Mouse (Mus musculus) myocyte (in vitro differentiated cells): ENCODE results near the gene Socs1. TPM values are rescaled to one million over a fixed set of nuclear protein-coding genes. Genes with fewer than 3 reads are reported as not detected.

Experiments used
- H3K27me3 ChIP-seq: one replicate; pipeline ENCODE4 v1.6.1; 2011; ENCODE audit not compliant: control insufficient read depth, insufficient read depth, insufficient read length
- H3K36me3 ChIP-seq: one replicate; pipeline ENCODE4 v1.6.1; 2011; ENCODE audit not compliant: control insufficient read depth, insufficient read depth
- H3K4me2 ChIP-seq: one replicate; pipeline ENCODE4 v1.6.1; 2011; ENCODE audit warnings: low read depth, control low read depth
- H3K4me3 ChIP-seq: one replicate; pipeline ENCODE4 v1.5.1; 2011; ENCODE audit warnings: mild to moderate bottlenecking, control low read depth, moderate library complexity
- H3K79me2 ChIP-seq: one replicate; pipeline ENCODE4 v1.6.1; 2011; ENCODE audit not compliant: control insufficient read depth, insufficient read depth
- H3ac ChIP-seq: one replicate; pipeline ENCODE4 v1.6.1; 2011; ENCODE audit not compliant: control insufficient read depth, insufficient read length
- CEBPB ChIP-seq: IDR thresholded peaks from 2 replicates; pipeline ENCODE4 v1.6.1; 2011; ENCODE audit warnings: mild to moderate bottlenecking, moderate library complexity; ENCODE audit not compliant: poor library complexity, insufficient read depth, severe bottlenecking
- E2F4 ChIP-seq: IDR thresholded peaks from one replicate; pipeline ENCODE4 v1.6.1; 2011; ENCODE audit warnings: mild to moderate bottlenecking, control low read depth, moderate library complexity; ENCODE audit not compliant: insufficient read depth
- MAX ChIP-seq: IDR thresholded peaks from one replicate; pipeline ENCODE4 v1.6.1; 2011; ENCODE audit warnings: low read depth, mild to moderate bottlenecking, control low read depth
- MYOD1 ChIP-seq, 3 experiments: IDR thresholded peaks; one replicate each; pipeline ENCODE4 v1.6.1; 2011; ENCODE audit warnings: control low read depth in 2 of 3, low read depth in 2 of 3, mild to moderate bottlenecking in 2 of 3, moderate library complexity in 1 of 3; ENCODE audit not compliant: insufficient read length in 2 of 3, control insufficient read depth in 1 of 3
- MYOG ChIP-seq, 3 experiments: IDR thresholded peaks; one replicate each; pipeline ENCODE4 v1.6.1; 2011; ENCODE audit warnings: control low read depth in 2 of 3, low read depth in 2 of 3, mild to moderate bottlenecking in 2 of 3; ENCODE audit not compliant: insufficient read length in 2 of 3, control insufficient read depth in 1 of 3, insufficient read depth in 1 of 3
- POLR2A ChIP-seq: IDR thresholded peaks from one replicate; pipeline ENCODE4 v1.6.1; 2011; ENCODE audit warnings: low read depth, mild to moderate bottlenecking, control low read depth, moderate library complexity; ENCODE audit not compliant: insufficient read length
- POLR2AphosphoS2 ChIP-seq: IDR thresholded peaks from one replicate; pipeline ENCODE4 v1.6.1; 2011; ENCODE audit warnings: low read depth, control low read depth; ENCODE audit not compliant: insufficient read length
- REST ChIP-seq: IDR thresholded peaks from one replicate; pipeline ENCODE4 v1.6.1; 2011; ENCODE audit warnings: mild to moderate bottlenecking, control low read depth, moderate library complexity; ENCODE audit not compliant: insufficient read depth, insufficient read length
- SRF ChIP-seq: IDR thresholded peaks from one replicate; pipeline ENCODE4 v1.6.1; 2011; ENCODE audit warnings: low read depth; ENCODE audit not compliant: control insufficient read depth, insufficient read length
- TCF12 ChIP-seq: IDR thresholded peaks from one replicate; pipeline ENCODE4 v1.6.1; 2011; ENCODE audit warnings: mild to moderate bottlenecking, control low read depth; ENCODE audit not compliant: poor library complexity, insufficient read depth, severe bottlenecking
- TCF3 ChIP-seq: IDR thresholded peaks from one replicate; pipeline ENCODE4 v1.6.1; 2011; ENCODE audit warnings: low read depth, control low read depth; ENCODE audit not compliant: insufficient read length
- USF1 ChIP-seq: IDR thresholded peaks from one replicate; pipeline ENCODE4 v1.6.1; 2011; ENCODE audit warnings: low read depth, mild to moderate bottlenecking, control low read depth, moderate library complexity
- polyA plus RNA-seq: library from polyadenylated mRNA; unstranded; fragments of >200 nt; fragmentation: generic; extraction: Trizol; gene quantifications from one replicate; pipeline ENCODE4 v1.2.1, GENCODE M21; 2012; ENCODE audit warnings: missing spikeins

Socs1 gene
- polyA plus RNA-seq, 1 experiment: 1.7 TPM

GRCm38 (mm10) chr16:10773543-10773942, 11.8 kb downstream of the Socs1 start:
- H3ac ChIP-seq: no peak overlapping the region
- TF ChIP-seq MYOG (IDR thresholded peaks at IDR 0.05; ENCODE audit: control insufficient read depth in 1 of 3, insufficient read depth in 1 of 3, insufficient read length in 2 of 3, low read depth in 2 of 3): peak in 2 of 3 experiments; percentile 19 to 67
- TF ChIP-seq SRF: no peak
- peak in 2 of 3 experiments; percentile 10 to 40 for TF ChIP-seq MYOD1 (IDR thresholded peaks at IDR 0.05; ENCODE audit: control insufficient read depth in 1 of 3, insufficient read length in 2 of 3, low read depth in 2 of 3)
- no peak for TF ChIP-seq POLR2A
- TF ChIP-seq USF1: no peak
- H3K4me3 ChIP-seq: no peak overlapping the region
- H3K27me3 ChIP-seq: no peaks in the 10 kb centered on the region
- H3K36me3 ChIP-seq: no peaks in the 10 kb centered on the region
- H3K4me2 ChIP-seq: no peak overlapping the region
- H3K79me2 ChIP-seq: no peaks in the 10 kb centered on the region

- Histone ChIP-seq H3K4me2 (no peak overlapping the region), H3K36me3 (no peaks in the 10 kb centered on the region), H3K79me2 (no peaks in the 10 kb centered on the region), H3K27me3 (no peaks in the 10 kb centered on the region), H3ac (no peak overlapping the region), H3K4me3 (no peak overlapping the region)
- TF ChIP-seq MAX (no peak), POLR2A (no peak), SRF (no peak), USF1 (no peak), CEBPB (no peak), MYOG (IDR thresholded peaks at IDR 0.05; ENCODE audit: control insufficient read depth in 1 of 3, insufficient read depth in 1 of 3, insufficient read length in 2 of 3, low read depth in 2 of 3) (no peak), MYOD1 (IDR thresholded peaks at IDR 0.05; ENCODE audit: control insufficient read depth in 1 of 3, insufficient read length in 2 of 3, low read depth in 2 of 3) (no peak), POLR2AphosphoS2 (no peak), E2F4 (no peak), TCF12 (no peak), TCF3 (no peak), REST (no peak)
Measured at GRCm38 (mm10) chr16:10771769-10772510, 13.4 kb downstream of the Socs1 start.

GRCm38 (mm10) chr16:10770531-10771325, 14.6 kb downstream of the Socs1 start:
- Histone ChIP-seq H3K4me2 (peak overlapping the region; percentile 36), H3K27me3 (no peaks in the 10 kb centered on the region), H3K36me3 (no peaks in the 10 kb centered on the region), H3K4me3 (no peak overlapping the region), H3ac (no peak overlapping the region), H3K79me2 (no peaks in the 10 kb centered on the region)
- no peak for TF ChIP-seq MYOD1 (IDR thresholded peaks at IDR 0.05; ENCODE audit: control insufficient read depth in 1 of 3, insufficient read length in 2 of 3, low read depth in 2 of 3)
- no peak for TF ChIP-seq CEBPB
- TF ChIP-seq POLR2AphosphoS2: no peak
- TF ChIP-seq USF1: no peak
- TF ChIP-seq POLR2A: no peak
- no peak for TF ChIP-seq MYOG (IDR thresholded peaks at IDR 0.05; ENCODE audit: control insufficient read depth in 1 of 3, insufficient read depth in 1 of 3, insufficient read length in 2 of 3, low read depth in 2 of 3)
- no peak for TF ChIP-seq TCF12
- TF ChIP-seq REST: no peak
- TF ChIP-seq SRF: no peak
- TF ChIP-seq MAX: no peak
- no peak for TF ChIP-seq TCF3
- no peak for TF ChIP-seq E2F4

GRCm38 (mm10) chr16:10769661-10770060, 15.7 kb downstream of the Socs1 start:
- Histone ChIP-seq H3K4me3 (no peak overlapping the region), H3K79me2 (no peaks in the 10 kb centered on the region), H3K36me3 (no peaks in the 10 kb centered on the region), H3ac (no peak overlapping the region), H3K4me2 (peak overlapping the region; percentile 35), H3K27me3 (no peaks in the 10 kb centered on the region)
- TF ChIP-seq E2F4: no peak
- no peak for TF ChIP-seq TCF3
- TF ChIP-seq MAX: no peak
- TF ChIP-seq MYOG (IDR thresholded peaks at IDR 0.05; ENCODE audit: control insufficient read depth in 1 of 3, insufficient read depth in 1 of 3, insufficient read length in 2 of 3, low read depth in 2 of 3): no peak
- TF ChIP-seq POLR2AphosphoS2: no peak
- no peak for TF ChIP-seq SRF
- TF ChIP-seq CEBPB: no peak
- TF ChIP-seq USF1: no peak
- TF ChIP-seq POLR2A: no peak
- TF ChIP-seq TCF12: no peak
- no peak for TF ChIP-seq MYOD1 (IDR thresholded peaks at IDR 0.05; ENCODE audit: control insufficient read depth in 1 of 3, insufficient read length in 2 of 3, low read depth in 2 of 3)
- TF ChIP-seq REST: no peak
